Mouse (Mus musculus) E14TG2a.4 (cell line): ENCODE data around the gene Trmt112.

Experiments
- CTCF ChIP-seq: conservative IDR thresholded peaks from 2 replicates; pipeline ENCODE4 v1.5.1; 2014; ENCODE audit warnings: low read length
- NANOG ChIP-seq: IDR thresholded peaks from 2 replicates; pipeline ENCODE4 v1.6.1; 2014; ENCODE audit warnings: borderline replicate concordance, low read length, mixed read lengths
- POU5F1 ChIP-seq: IDR thresholded peaks from 2 replicates; pipeline ENCODE4 v1.6.1; 2014; ENCODE audit warnings: low read length, borderline replicate concordance

GRCm38 (mm10) chr19:6956461-6956860 lies 47.0 kb downstream of the Trmt112 start:
- TF ChIP-seq CTCF (no peak), NANOG (no peak), POU5F1 (no peak)
